20 mouse cellular contexts compared by ENCODE assay signal in genomic region chr1:194038711-194039110, GRCm38 (mm10).
DNase-seq lines count a peak whose midpoint lies in the region; ATAC-seq and TF ChIP-seq lines count a peak whose summit lies in the region.
"Had no signal": no experiment of that assay in that cellular context is flagged by ENCODE, and none has a peak within 500 bp of the region (broad histone marks: within the 10 kb centered on the region; RNA-seq: fewer than 3 reads in every experiment).

No protein-coding gene starts in this region.

- H3K4me1 ChIP-seq in kidney, adult 2 months (ENCODE audit: control insufficient read depth, insufficient read depth, low read length) = peaks cover 15% of the 10 kb centered on the region; the same call in 1 of the 2 replicates
- H3K4me1 ChIP-seq in kidney, embryonic 14.5 days (ENCODE audit: control insufficient read depth, insufficient read depth, low read length) = no peaks in the 10 kb centered on the region
- H3K4me1 ChIP-seq in kidney, embryonic 16.5 days (ENCODE audit: insufficient read depth, low read length) = 0 out of 2 replicates have a peak, but pooled peaks cover 2% of the 10 kb centered on the region

- H3K36me3 ChIP-seq in kidney, adult 2 months (ENCODE audit: control insufficient read depth, insufficient read depth, low read length) = no peaks in the 10 kb centered on the region
- no peaks in the 10 kb centered on the region for H3K36me3 ChIP-seq in kidney, embryonic 14.5 days (ENCODE audit: control insufficient read depth, insufficient read depth, low read length)
- H3K36me3 ChIP-seq in kidney, embryonic 16.5 days (ENCODE audit: insufficient read depth, low read length) = no peaks in the 10 kb centered on the region
- H3K36me3 ChIP-seq: embryonic facial prominence, embryonic 10.5 days; heart, embryonic 13.5 days had no signal

- in situ Hi-C loops in Patski (cut with MboI; ENCODE audit: low pct_unique_long_range_greater_than_20kb) = no loop called here

- no peak overlapping the region for H3K4me3 ChIP-seq in kidney, adult 2 months (ENCODE audit: insufficient read depth, low read depth, low read length)
- no peak overlapping the region for H3K4me3 ChIP-seq in kidney, embryonic 14.5 days (ENCODE audit: low read length)
- H3K4me3 ChIP-seq in kidney, embryonic 16.5 days (ENCODE audit: low read length) = no peak overlapping the region
- H3K4me3 ChIP-seq: embryonic facial prominence, embryonic 10.5 days; forebrain, embryonic 13.5 days; heart, embryonic 13.5 days had no signal

- CTCF ChIA-PET in Patski (lab: Charles Lee) = no interaction called here

- TF ChIP-seq POLR2A in kidney, adult 2 months (IDR thresholded peaks at IDR 0.05; ENCODE audit: low read depth, low read length) = no peak

- no peak overlapping the region for H3K4me2 ChIP-seq in kidney, embryonic 14.5 days (replicated peaks; ENCODE audit: low read depth, low read length)
- H3K4me2 ChIP-seq in kidney, embryonic 16.5 days (replicated peaks; ENCODE audit: low read depth, low read length) = no peak overlapping the region
- H3K4me2 ChIP-seq: forebrain, embryonic 13.5 days; heart, embryonic 13.5 days had no signal

- DNase-seq in kidney, adult 2 months = peak; percentile 87
- peak; percentile 10 for DNase-seq in Patski (ENCODE audit: low read depth, low spot score)
- peak; percentile 17 to 45 for DNase-seq in kidney, postnatal 25 days
- no peak for DNase-seq in layer of hippocampus, postnatal 36 days
- no peak for DNase-seq in lung, postnatal 4 days
- DNase-seq: adrenal gland, postnatal 14 days; cerebellum, adult 11-12 months; cerebellum, adult 9-10 months; cerebellum, postnatal 36 days; forebrain, postnatal 0 days; gastrocnemius, postnatal 36 days; heart, adult 11 months; heart, postnatal 36 days had no signal

- POLR2A ChIA-PET in Patski (lab: Charles Lee) = no interaction called here

- no peak overlapping the region for H3K9ac ChIP-seq in kidney, embryonic 14.5 days (ENCODE audit: low read depth, low read length)
- no peak overlapping the region for H3K9ac ChIP-seq in kidney, embryonic 16.5 days (replicated peaks; ENCODE audit: low read length)
- H3K9ac ChIP-seq: forebrain, embryonic 13.5 days; forebrain, postnatal 0 days; heart, embryonic 13.5 days had no signal

- TF ChIP-seq CTCF in kidney, adult 2 months (conservative IDR thresholded peaks at IDR 0.05; ENCODE audit: insufficient read depth, insufficient read length, low read depth, low read length) = no peak
- TF ChIP-seq CTCF in Patski (IDR thresholded peaks at IDR 0.05) = no peak

- H3K9me3 ChIP-seq in kidney, embryonic 14.5 days (ENCODE audit: control insufficient read depth, low read length) = no peaks in the 10 kb centered on the region
- H3K9me3 ChIP-seq in kidney, embryonic 16.5 days (ENCODE audit: low read length) = no peaks in the 10 kb centered on the region
- H3K9me3 ChIP-seq: embryonic facial prominence, embryonic 10.5 days; forebrain, embryonic 13.5 days; heart, embryonic 13.5 days had no signal

- ATAC-seq in kidney, embryonic 14.5 days (ENCODE audit: low FRiP score, low TSS enrichment) = no peak
- no peak for ATAC-seq in Patski
- ATAC-seq in kidney, embryonic 16.5 days (ENCODE audit: low FRiP score, low TSS enrichment) = peak; percentile 84
- ATAC-seq in frontal cortex, adult (ENCODE audit: low TSS enrichment) = no peak
- ATAC-seq: activated CD4-positive, CD25-positive, alpha-beta regulatory T cell, adult 4 months; forebrain, embryonic 13.5 days; forebrain, postnatal 0 days had no signal

- no peaks in the 10 kb centered on the region for H3K27me3 ChIP-seq in kidney, adult 2 months (replicated peaks; ENCODE audit: control insufficient read depth, insufficient read depth, low read length)
- H3K27me3 ChIP-seq in kidney, embryonic 14.5 days (ENCODE audit: control insufficient read depth, insufficient read depth, low read length) = no peaks in the 10 kb centered on the region
- H3K27me3 ChIP-seq in Patski = peaks cover 7% of the 10 kb centered on the region
- no peaks in the 10 kb centered on the region for H3K27me3 ChIP-seq in kidney, embryonic 16.5 days (ENCODE audit: insufficient read depth, low read length)
- H3K27me3 ChIP-seq: forebrain, embryonic 13.5 days; heart, embryonic 13.5 days had no signal

- H3K27ac ChIP-seq in kidney, adult 2 months (ENCODE audit: insufficient read depth, low read depth, low read length) = peak overlapping the region; percentile 80; the same call in 1 of the 2 replicates
- no peak overlapping the region for H3K27ac ChIP-seq in kidney, embryonic 14.5 days (ENCODE audit: low read depth, low read length)
- H3K27ac ChIP-seq in kidney, embryonic 16.5 days (ENCODE audit: low read length) = peak overlapping the region; percentile 48; the same call in 1 of the 2 replicates
- H3K27ac ChIP-seq: embryonic facial prominence, embryonic 10.5 days; forebrain, embryonic 13.5 days; heart, embryonic 13.5 days had no signal

Comparison
In these comparisons a context has a peak if more than half of its experiments do, and no peak if none do; other contexts are left out.
1. DNase-seq: peak in kidney, adult 2 months (single experiment), Patski (single experiment) and kidney, postnatal 25 days (2 of 2); none in layer of hippocampus, postnatal 36 days (0 of 2) and lung, postnatal 4 days (0 of 2).